Mouse (Mus musculus): ENCODE measurements around the gene Kif1bp.
"Not testable (repeated sequence)": the region's sequence is repeated elsewhere in the genome, so short reads cannot be mapped to it uniquely, and the experiment has no call there.

The Kif1bp gene

GRCm38 (mm10) chr10:62578338-62579100 lies at the start of gene Kif1bp:
TSS of gene Kif1bp (minus strand) at chr10:62578457.
- DNase-seq = peak; percentile 98

- DNase-seq = no peak
Measured at GRCm38 (mm10) chr10:62604161-62604560, 25.9 kb upstream of the Kif1bp start.

- no peak for DNase-seq
Measured at GRCm38 (mm10) chr10:62603233-62604030, 25.2 kb upstream of the Kif1bp start.

- DNase-seq = peak; percentile 87
Measured at GRCm38 (mm10) chr10:62602177-62603040, 24.2 kb upstream of the Kif1bp start, which contains the start of gene Ddx21. TSS of gene Ddx21 (minus strand) at chr10:62602281.

- no peak for DNase-seq
Measured at GRCm38 (mm10) chr10:62601833-62602176, 23.5 kb upstream of the Kif1bp start.

GRCm38 (mm10) chr10:62601053-62601791 lies 23.0 kb upstream of the Kif1bp start:
- DNase-seq = no peak

- DNase-seq = no peak
Measured at GRCm38 (mm10) chr10:62600056-62600455, 21.8 kb upstream of the Kif1bp start.

GRCm38 (mm10) chr10:62599311-62599710 lies 21.1 kb upstream of the Kif1bp start:
- not testable (repeated sequence) for DNase-seq

- DNase-seq = no peak
Measured at GRCm38 (mm10) chr10:62592496-62592895, 14.2 kb upstream of the Kif1bp start.

- DNase-seq = peak; percentile 85
Measured at GRCm38 (mm10) chr10:62590200-62590599, 11.9 kb upstream of the Kif1bp start.

- no peak for DNase-seq
Measured at GRCm38 (mm10) chr10:62588616-62589015, 10.4 kb upstream of the Kif1bp start.

GRCm38 (mm10) chr10:62583245-62583644 lies 5.0 kb upstream of the Kif1bp start:
- no peak for DNase-seq

- no peak for DNase-seq
Measured at GRCm38 (mm10) chr10:62582701-62583100, 4.4 kb upstream of the Kif1bp start.

GRCm38 (mm10) chr10:62582263-62582662 lies 4.0 kb upstream of the Kif1bp start:
- no peak for DNase-seq

- DNase-seq = not testable (repeated sequence)
Measured at GRCm38 (mm10) chr10:62579129-62579528, 872 bp upstream of the Kif1bp start.

- no peak for DNase-seq
Measured at GRCm38 (mm10) chr10:62577673-62578337, 452 bp downstream of the Kif1bp start.

GRCm38 (mm10) chr10:62575001-62575400 lies 3.3 kb downstream of the Kif1bp start:
- no peak for DNase-seq

GRCm38 (mm10) chr10:62570126-62570871 lies 8.0 kb downstream of the Kif1bp start:
- no peak for DNase-seq

- no peak for DNase-seq
Measured at GRCm38 (mm10) chr10:62568861-62569260, 9.4 kb downstream of the Kif1bp start.

- DNase-seq = no peak
Measured at GRCm38 (mm10) chr10:62557736-62558135, 20.5 kb downstream of the Kif1bp start.

GRCm38 (mm10) chr10:62556558-62556901 lies 21.7 kb downstream of the Kif1bp start:
- DNase-seq = no peak
